Mouse (Mus musculus): ENCODE results near the gene Nfib.

DNA sequence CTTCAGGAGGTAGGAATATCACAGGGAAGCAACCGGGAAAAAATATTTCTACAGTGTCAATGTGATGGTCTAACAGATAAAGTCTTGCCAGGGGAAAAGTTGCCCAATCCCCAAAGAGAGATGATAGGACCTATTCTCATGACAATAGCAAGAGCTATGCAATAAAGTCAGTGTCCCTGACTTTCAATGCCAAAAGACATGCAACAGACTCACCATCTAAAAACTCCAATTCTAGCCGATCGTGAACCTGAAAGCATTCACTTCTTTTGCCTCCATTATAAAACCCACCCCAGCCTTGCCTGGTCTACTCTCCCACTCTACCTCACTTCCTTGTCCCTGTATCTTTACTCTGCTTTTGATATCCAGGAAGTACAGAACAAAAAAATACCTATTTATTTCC, 327.5 kb downstream of the Nfib start:
- TF ChIP-seq POLR2A (IDR thresholded peaks at IDR 0.05; ENCODE audit: control insufficient read depth, extremely low read depth, insufficient read depth, low read length, poor library complexity) (no peak), CTCF (IDR thresholded peaks at IDR 0.05; ENCODE audit: borderline replicate concordance, control insufficient read depth, extremely low read depth, insufficient read depth, low read length, poor library complexity) (no peak)

All from thymus, adult 2 months (tissue).